Mouse (Mus musculus): ENCODE measurements around the gene Dip2c.

DNA sequence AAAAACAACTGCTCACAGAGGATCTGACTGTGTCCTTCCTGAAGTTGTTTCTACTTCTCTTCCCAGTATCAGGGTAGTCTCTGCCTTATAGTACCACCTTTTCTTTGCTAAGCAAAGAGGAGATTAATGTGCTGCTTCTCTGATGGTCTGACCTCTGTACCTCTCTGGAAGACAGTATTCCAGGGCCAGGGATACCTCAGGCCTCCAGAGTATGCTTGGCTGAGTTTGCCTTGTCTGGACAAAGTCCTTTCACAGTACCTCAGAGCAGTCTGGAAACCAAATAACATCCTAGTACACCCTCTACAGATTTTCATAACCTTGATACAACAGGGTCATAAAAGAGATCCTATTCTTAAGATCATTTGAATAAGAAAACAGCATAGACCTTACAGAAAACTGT, 305.5 kb downstream of the Dip2c start:
- TF ChIP-seq CTCF (conservative IDR thresholded peaks at IDR 0.05 in 1 of 2, IDR thresholded peaks at IDR 0.05 in 1 of 2; ENCODE audit: low read depth in 2 of 2, low read length in 2 of 2) (no peak), BHLHE40 (IDR thresholded peaks at IDR 0.05; ENCODE audit: low read depth, low read length) (no peak), POLR2A (IDR thresholded peaks at IDR 0.05; ENCODE audit: low read depth, low read length) (no peak)
